ENCODE assay signal across 8 mouse cellular contexts in the genomic region with DNA sequence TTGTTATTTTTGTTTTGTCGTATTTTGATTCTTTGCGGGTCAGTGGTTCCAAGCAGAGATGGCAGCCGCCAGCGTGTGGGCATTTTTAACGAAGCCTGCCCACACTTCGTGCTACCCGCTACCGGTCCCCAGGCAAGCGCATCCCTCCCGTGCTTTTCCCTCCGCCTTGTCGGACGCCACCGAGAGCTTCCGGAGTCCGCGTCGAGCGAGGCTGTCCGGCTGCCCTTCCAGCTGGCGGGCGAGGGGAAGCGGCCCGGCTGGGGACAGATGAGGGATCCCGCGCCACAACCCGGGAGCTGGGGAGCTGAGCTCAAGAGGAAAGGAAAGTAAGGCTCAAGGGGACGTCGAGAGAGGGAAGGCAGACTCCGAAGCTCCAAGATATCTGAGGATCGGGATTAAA. TPM values are rescaled to one million over a fixed set of nuclear protein-coding genes. Genes with fewer than 3 reads are reported as not detected.
A peak's percentile ranks its signal among the peaks of the same experiment; 100 is the strongest.
DNase-seq lines count a peak whose midpoint lies in the region; ATAC-seq and TF ChIP-seq lines count a peak whose summit lies in the region.

No protein-coding gene starts in this region.

- H3K4me2 ChIP-seq in hindbrain, embryonic 13.5 days, result peak overlapping the region; percentile 54

- peaks cover 62% of the 10 kb centered on the region for H3K27me3 ChIP-seq in hindbrain, embryonic 13.5 days

- H3K27ac ChIP-seq in gastrocnemius, adult 2 months, result no peak overlapping the region
- peak overlapping the region; percentile 82 for H3K27ac ChIP-seq in hindbrain, embryonic 13.5 days

- H3K9ac ChIP-seq in hindbrain, embryonic 13.5 days, result peak overlapping the region; percentile 78

- no peak for DNase-seq in gastrocnemius, adult 2 months
- no peak for DNase-seq in gastrocnemius, postnatal 25 days
- peak; percentile 51 for DNase-seq in ZHBTc4 (ENCODE audit: low read depth, low spot score)
- DNase-seq in urinary bladder, adult 2 months (ENCODE audit: low spot score), result no peak
- DNase-seq in layer of hippocampus, adult 9-10 months (ENCODE audit: low spot score), result no peak

- peak overlapping the region; percentile 44 for H3K4me3 ChIP-seq in gastrocnemius, adult 2 months
- H3K4me3 ChIP-seq in hindbrain, embryonic 13.5 days, result peak overlapping the region; percentile 47

- intact Hi-C loops in gastrocnemius, adult 2 months (cut with DNase I), result no loop called here

- peaks cover 8% of the 10 kb centered on the region for H3K4me1 ChIP-seq in hindbrain, embryonic 13.5 days (replicated peaks)

- no peaks in the 10 kb centered on the region for H3K9me3 ChIP-seq in hindbrain, embryonic 13.5 days

- under 1% methylated on average over 31 of the region's 31 CpGs for WGBS in hindbrain, embryonic 13.5 days

- H3K36me3 ChIP-seq in hindbrain, embryonic 13.5 days, result no peaks in the 10 kb centered on the region

- ATAC-seq in hindbrain, embryonic 13.5 days (ENCODE audit: low FRiP score), result no peak
- ATAC-seq in megakaryocyte progenitor cell, adult 5-6 weeks (replicated peaks; ENCODE audit: poor library complexity), result peak; percentile 42
- no peak for ATAC-seq in megakaryocyte-erythroid progenitor cell, adult 5-6 weeks (replicated peaks; ENCODE audit: low FRiP score, low TSS enrichment, poor library complexity, severe bottlenecking)

- TF ChIP-seq CTCF in gastrocnemius, adult 2 months (IDR thresholded peaks at IDR 0.05), result no peak

RNA-seq across cellular contexts. Expression of gene Tfap2b, which starts 1.1 kb away (rescaled TPM):
- total RNA-seq in gastrocnemius, adult 2 months (2021), result not detected
- total RNA-seq in gastrocnemius, postnatal 25 days (2021), result not detected
- 93.5 and 103 TPM in 2 replicates for polyA plus RNA-seq in hindbrain, embryonic 13.5 days (2015; fragmentation: Nextera tagmentation; extraction: Ambion mirVana)
- not detected in 2 replicates for total RNA-seq in megakaryocyte progenitor cell, adult 5-6 weeks (2015)
- total RNA-seq in megakaryocyte progenitor cell, adult 5-6 weeks (2017), result not detected in 2 replicates
- not detected in 2 replicates for total RNA-seq in megakaryocyte-erythroid progenitor cell, adult 5-6 weeks (2014; fragmentation: Nextera tagmentation)
- total RNA-seq in megakaryocyte-erythroid progenitor cell, adult 5-6 weeks (2017), result not detected in 2 replicates
- polyA plus RNA-seq in urinary bladder, adult 2 months (2012; rRNA removed), result 0.18 and 0.34 TPM in 2 replicates
